13 mouse cellular contexts compared by ENCODE assay signal in genomic region chr9:110680736-110681507, GRCm38 (mm10). TPM values are rescaled to one million over a fixed set of nuclear protein-coding genes. Genes with fewer than 3 reads are reported as not detected.
DNase-seq lines count a peak whose midpoint lies in the region; ATAC-seq and TF ChIP-seq lines count a peak whose summit lies in the region.
"Had no signal": no experiment of that assay in that cellular context is flagged by ENCODE, and none has a peak within 500 bp of the region (broad histone marks: within the 10 kb centered on the region; RNA-seq: fewer than 3 reads in every experiment).

No protein-coding gene starts in this region.

- H3K27me3 ChIP-seq in hindbrain, embryonic 11.5 days (ENCODE audit: control insufficient read depth, insufficient read depth, low read length) = no peaks in the 10 kb centered on the region
- H3K27me3 ChIP-seq in hindbrain, postnatal 0 days (ENCODE audit: insufficient read depth, low read length) = no peaks in the 10 kb centered on the region
- no peaks in the 10 kb centered on the region for H3K27me3 ChIP-seq in hindbrain, embryonic 13.5 days
- H3K27me3 ChIP-seq: embryonic facial prominence, embryonic 12.5 days had no signal

- no peak for ATAC-seq in hindbrain, embryonic 11.5 days (ENCODE audit: low FRiP score)
- ATAC-seq in hindbrain, postnatal 0 days = no peak
- no peak for ATAC-seq in hindbrain, embryonic 13.5 days (ENCODE audit: low FRiP score)
- ATAC-seq: liver, postnatal 0 days had no signal

- WGBS in hindbrain, embryonic 11.5 days = 80% methylated on average over 7 of the region's 7 CpGs
- 81% methylated on average over 7 of the region's 7 CpGs for WGBS in hindbrain, postnatal 0 days
- 27% methylated on average over 7 of the region's 7 CpGs for WGBS in bone marrow, adult 2 months
- 87% methylated on average over 7 of the region's 7 CpGs for WGBS in hindbrain, embryonic 13.5 days

- no peak for TF ChIP-seq CTCF in hindbrain, postnatal 0 days (IDR thresholded peaks at IDR 0.05; ENCODE audit: low read depth)
- TF ChIP-seq CTCF in bone marrow, adult 2 months (IDR thresholded peaks at IDR 0.05; ENCODE audit: control insufficient read depth, insufficient read depth, low read length) = no peak

- 0 out of 2 replicates have a peak overlapping the region, but pooled peaks have one; percentile 13 for H3K27ac ChIP-seq in hindbrain, embryonic 11.5 days (ENCODE audit: low read depth, low read length)
- no peak overlapping the region for H3K27ac ChIP-seq in hindbrain, postnatal 0 days
- H3K27ac ChIP-seq in bone marrow, adult 2 months (ENCODE audit: control insufficient read depth, insufficient read depth, low read depth, low read length, poor library complexity) = peak overlapping the region; percentile 52; the same call in 1 of the 2 replicates
- H3K27ac ChIP-seq in hindbrain, embryonic 13.5 days = peak overlapping the region; percentile 62; the same call in 1 of the 2 replicates
- H3K27ac ChIP-seq: embryonic facial prominence, embryonic 12.5 days had no signal

- no peak overlapping the region for H3K4me3 ChIP-seq in hindbrain, embryonic 11.5 days (ENCODE audit: low read depth, low read length)
- no peak overlapping the region for H3K4me3 ChIP-seq in hindbrain, postnatal 0 days (ENCODE audit: low read length)
- H3K4me3 ChIP-seq in bone marrow, adult 2 months (replicated peaks; ENCODE audit: control insufficient read depth, low read depth, low read length) = no peak overlapping the region
- no peak overlapping the region for H3K4me3 ChIP-seq in hindbrain, embryonic 13.5 days
- H3K4me3 ChIP-seq: embryonic facial prominence, embryonic 12.5 days had no signal

- no peaks in the 10 kb centered on the region for H3K36me3 ChIP-seq in hindbrain, embryonic 11.5 days (ENCODE audit: control insufficient read depth, insufficient read depth, low read length)
- no peaks in the 10 kb centered on the region for H3K36me3 ChIP-seq in hindbrain, postnatal 0 days (ENCODE audit: insufficient read depth, low read length)
- H3K36me3 ChIP-seq in hindbrain, embryonic 13.5 days = no peaks in the 10 kb centered on the region
- H3K36me3 ChIP-seq: embryonic facial prominence, embryonic 12.5 days had no signal

- H3K9me3 ChIP-seq in hindbrain, embryonic 11.5 days (ENCODE audit: control insufficient read depth, low read length) = no peaks in the 10 kb centered on the region
- H3K9me3 ChIP-seq in hindbrain, postnatal 0 days (ENCODE audit: low read length) = no peaks in the 10 kb centered on the region
- no peaks in the 10 kb centered on the region for H3K9me3 ChIP-seq in hindbrain, embryonic 13.5 days
- H3K9me3 ChIP-seq: embryonic facial prominence, embryonic 12.5 days had no signal

- no peak for DNase-seq in hindbrain, embryonic 11.5 days (ENCODE audit: low spot score)
- no peak for DNase-seq in hindbrain, postnatal 0 days (ENCODE audit: low spot score)
- DNase-seq in 416B (ENCODE audit: low read depth) = peak; percentile 88
- DNase-seq in embryo, embryonic 10 days (ENCODE audit: low spot score) = no peak
- no peak for DNase-seq in lung, postnatal 14 days
- no peak for DNase-seq in right cerebral cortex, postnatal 25 days
- DNase-seq: gastrocnemius, postnatal 10 days; kidney, adult 11 months; liver, postnatal 0 days; thymus, postnatal 4 days had no signal

- peaks cover 14% of the 10 kb centered on the region for H3K4me1 ChIP-seq in hindbrain, embryonic 11.5 days (replicated peaks; ENCODE audit: control insufficient read depth, insufficient read depth, low read length)
- H3K4me1 ChIP-seq in hindbrain, postnatal 0 days (ENCODE audit: insufficient read depth, low read length) = peaks cover 32% of the 10 kb centered on the region; the same call in 1 of the 2 replicates
- peaks cover 22% of the 10 kb centered on the region for H3K4me1 ChIP-seq in bone marrow, adult 2 months (ENCODE audit: control insufficient read depth, insufficient read depth, low read length)
- peaks cover 58% of the 10 kb centered on the region for H3K4me1 ChIP-seq in hindbrain, embryonic 13.5 days (replicated peaks)

- no peak overlapping the region for H3K9ac ChIP-seq in hindbrain, embryonic 11.5 days (ENCODE audit: low read depth, low read length)
- no peak overlapping the region for H3K9ac ChIP-seq in hindbrain, postnatal 0 days (replicated peaks; ENCODE audit: low read length)
- H3K9ac ChIP-seq in hindbrain, embryonic 13.5 days = no peak overlapping the region
- H3K9ac ChIP-seq: embryonic facial prominence, embryonic 12.5 days; liver, postnatal 0 days had no signal

- no peak for TF ChIP-seq POLR2A in bone marrow, adult 2 months (IDR thresholded peaks at IDR 0.05; ENCODE audit: borderline replicate concordance, control insufficient read depth, low read depth, low read length)

- no peak overlapping the region for H3K4me2 ChIP-seq in hindbrain, embryonic 11.5 days (replicated peaks; ENCODE audit: low read depth, low read length)
- no peak overlapping the region for H3K4me2 ChIP-seq in hindbrain, postnatal 0 days (ENCODE audit: low read depth, low read length)
- no peak overlapping the region for H3K4me2 ChIP-seq in hindbrain, embryonic 13.5 days
- H3K4me2 ChIP-seq: embryonic facial prominence, embryonic 12.5 days had no signal

RNA-seq across cellular contexts. Expression of gene Ccdc12, which starts 24.6 kb away (rescaled TPM):
- polyA plus RNA-seq in hindbrain, embryonic 11.5 days (2014; fragmentation: Nextera tagmentation; extraction: Ambion mirVana) = 141 and 145 TPM in 2 replicates
- total RNA-seq in hindbrain, postnatal 0 days (2014; rRNA removed) = 15.0 and 17.0 TPM in 2 replicates
- 108 and 113 TPM in 2 replicates for polyA plus RNA-seq in hindbrain, postnatal 0 days (2015; fragmentation: Nextera tagmentation; extraction: Ambion mirVana)
- 90.8 and 168 TPM in 2 replicates for polyA plus RNA-seq in bone marrow, adult 2 months (2011; ENCODE audit: insufficient read depth, insufficient read length, low replicate concordance, missing spikeins)
- polyA plus RNA-seq in hindbrain, embryonic 13.5 days (2015; fragmentation: Nextera tagmentation; extraction: Ambion mirVana) = 122 TPM in 2 replicates

RNA-seq across cellular contexts. Expression of gene Nbeal2, which starts 27.0 kb away (rescaled TPM):
- 1.9 and 2.4 TPM in 2 replicates for polyA plus RNA-seq in hindbrain, embryonic 11.5 days (2014; fragmentation: Nextera tagmentation; extraction: Ambion mirVana)
- 9.0 and 11.5 TPM in 2 replicates for total RNA-seq in hindbrain, postnatal 0 days (2014; rRNA removed)
- 1.8 and 1.9 TPM in 2 replicates for polyA plus RNA-seq in hindbrain, postnatal 0 days (2015; fragmentation: Nextera tagmentation; extraction: Ambion mirVana)
- 46.2 and 119 TPM in 2 replicates for polyA plus RNA-seq in bone marrow, adult 2 months (2011; ENCODE audit: insufficient read depth, insufficient read length, low replicate concordance, missing spikeins)
- 2.4 TPM in 2 replicates for polyA plus RNA-seq in hindbrain, embryonic 13.5 days (2015; fragmentation: Nextera tagmentation; extraction: Ambion mirVana)

RNA-seq across cellular contexts. Expression of gene Nradd, which starts 56.7 kb away (rescaled TPM):
- 21.9 and 22.0 TPM in 2 replicates for polyA plus RNA-seq in hindbrain, embryonic 11.5 days (2014; fragmentation: Nextera tagmentation; extraction: Ambion mirVana)
- total RNA-seq in hindbrain, postnatal 0 days (2014; rRNA removed) = 23.1 and 30.6 TPM in 2 replicates
- polyA plus RNA-seq in hindbrain, postnatal 0 days (2015; fragmentation: Nextera tagmentation; extraction: Ambion mirVana) = 18.7 and 19.3 TPM in 2 replicates
- 13.3 and 23.7 TPM in 2 replicates for polyA plus RNA-seq in bone marrow, adult 2 months (2011; ENCODE audit: insufficient read depth, insufficient read length, low replicate concordance, missing spikeins)
- polyA plus RNA-seq in hindbrain, embryonic 13.5 days (2015; fragmentation: Nextera tagmentation; extraction: Ambion mirVana) = 34.9 and 38.0 TPM in 2 replicates

Comparison
In these comparisons a context has a peak if more than half of its experiments do, and no peak if none do; other contexts are left out.
1. RNA of gene Nbeal2, which starts 27.0 kb away (polyA plus RNA-seq): 46.2 to 119 TPM in bone marrow, adult 2 months; 1.9 to 2.4 TPM in hindbrain, embryonic 11.5 days, 2.4 TPM in hindbrain, embryonic 13.5 days and 1.8 to 1.9 TPM in hindbrain, postnatal 0 days; every median in the first group is over 10 times any median in the second.